Mouse (Mus musculus) left cerebral cortex, adult 2 months (tissue): ENCODE measurements around the gene Arsj. TPM values are rescaled to one million over a fixed set of nuclear protein-coding genes. Genes with fewer than 3 reads are reported as not detected.

ENCODE experiments used
- DNase-seq, 2 experiments: peaks; one replicate each; pipeline ENCODE4 v3.0.0; 2021 to 2022; ENCODE audit warnings: low spot score in 2 of 2, mixed read lengths in 1 of 2; ENCODE audit errors: extremely low spot score in 1 of 2
- H3K27ac ChIP-seq: fragments of 200-600 bp; 2 replicates; pipeline ENCODE4 v1.8.1; 2022
- H3K4me3 ChIP-seq: fragments of 200-600 bp; 2 replicates; pipeline ENCODE4 v1.8.1; 2022
- CTCF ChIP-seq: fragments of 200-600 bp; IDR thresholded peaks from 2 replicates; pipeline ENCODE4 v1.8.1; 2022; ENCODE audit warnings: antibody characterized with exemption, mild to moderate bottlenecking, moderate library complexity
- intact Hi-C: fragments of 180-260 bp; cut with DNase I; formaldehyde crosslinking; loops from one replicate; pipeline ENCODE4 v1.15.1; 2025
- total RNA-seq, 2 experiments: library from RNA; stranded (reverse); gene quantifications; 2 replicates each; pipeline ENCODE4 v1.2.3; 2021

Arsj gene
- total RNA-seq, 2 experiments from 2014 or later = 2.8 to 2.9 TPM

- no peak overlapping the region for H3K4me3 ChIP-seq
- intact Hi-C loops = no loop called here
- H3K27ac ChIP-seq = no peak overlapping the region
- DNase-seq = no peak
- no peak for TF ChIP-seq CTCF
Observed at GRCm38 (mm10) chr3:126370571-126370970, 7.1 kb downstream of the Arsj start.

DNA sequence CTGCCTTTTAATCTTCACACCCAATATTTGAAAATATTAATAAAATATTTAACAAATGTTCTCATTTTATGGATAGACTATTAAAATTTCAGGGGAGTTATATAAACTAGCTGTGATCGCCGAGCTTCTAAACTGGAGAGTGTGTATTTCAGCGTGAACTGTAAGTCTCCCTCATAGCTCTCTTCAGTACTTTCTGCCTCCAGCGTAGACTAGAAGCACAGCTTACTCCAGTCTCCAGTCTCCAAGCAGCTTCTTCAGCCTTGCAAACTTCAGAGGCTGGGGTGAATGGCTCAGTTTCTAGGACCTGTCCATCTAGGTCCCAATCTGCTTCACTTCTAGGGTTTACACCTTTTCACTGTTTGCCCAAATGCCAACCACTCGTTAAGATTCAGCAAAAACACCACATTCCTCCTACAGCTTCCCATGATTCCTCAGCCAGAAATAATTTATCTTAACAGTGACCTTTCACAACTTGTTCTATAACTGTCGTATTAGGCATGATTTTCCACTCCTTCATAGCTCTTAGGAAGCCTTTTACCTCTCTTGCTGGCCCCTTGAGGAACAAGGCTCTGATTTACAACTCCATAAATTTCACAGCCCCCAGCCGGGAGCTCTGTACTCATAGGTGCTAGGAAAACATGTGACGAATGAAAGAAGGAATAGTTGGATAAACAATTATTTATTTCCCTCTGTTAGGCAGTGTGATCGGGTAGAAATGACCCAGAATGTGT is 9.5 kb downstream of the Arsj start:
- no peak overlapping the region for H3K27ac ChIP-seq
- H3K4me3 ChIP-seq = no peak overlapping the region
- no peak for TF ChIP-seq CTCF
- no peak for DNase-seq
- intact Hi-C loops = no loop called here

- H3K4me3 ChIP-seq = no peak overlapping the region
- no peak for DNase-seq
- TF ChIP-seq CTCF = no peak
- H3K27ac ChIP-seq = no peak overlapping the region
- intact Hi-C loops = no loop called here
Observed at GRCm38 (mm10) chr3:126373721-126374120, 10.2 kb downstream of the Arsj start.

- no peak for TF ChIP-seq CTCF
- Histone ChIP-seq H3K4me3 (no peak overlapping the region), H3K27ac (no peak overlapping the region)
- no peak for DNase-seq
- intact Hi-C loops = no loop called here
Observed at GRCm38 (mm10) chr3:126379252-126379651, 15.8 kb downstream of the Arsj start.

DNA sequence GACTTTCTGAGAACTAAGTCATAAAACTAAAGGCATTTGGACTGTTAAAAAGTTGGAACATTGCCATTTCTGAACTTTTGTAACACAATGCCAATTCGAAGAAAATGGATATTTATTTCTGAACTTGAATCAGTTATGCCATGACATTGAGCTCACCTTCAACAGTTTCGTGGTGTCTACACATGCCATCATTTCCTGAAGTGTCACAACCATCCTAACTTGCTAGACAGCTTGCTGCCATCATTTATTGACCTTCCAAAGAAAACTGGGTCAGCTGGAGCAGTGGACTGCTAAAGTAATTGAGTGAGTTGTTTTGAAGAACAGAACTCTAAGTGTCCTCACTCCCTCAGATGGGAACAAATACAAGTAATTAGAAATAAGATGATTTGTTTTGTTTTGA is 16.2 kb downstream of the Arsj start:
- no peak overlapping the region for H3K4me3 ChIP-seq
- intact Hi-C loops = no loop called here
- no peak overlapping the region for H3K27ac ChIP-seq
- DNase-seq = no peak
- TF ChIP-seq CTCF = no peak

DNA sequence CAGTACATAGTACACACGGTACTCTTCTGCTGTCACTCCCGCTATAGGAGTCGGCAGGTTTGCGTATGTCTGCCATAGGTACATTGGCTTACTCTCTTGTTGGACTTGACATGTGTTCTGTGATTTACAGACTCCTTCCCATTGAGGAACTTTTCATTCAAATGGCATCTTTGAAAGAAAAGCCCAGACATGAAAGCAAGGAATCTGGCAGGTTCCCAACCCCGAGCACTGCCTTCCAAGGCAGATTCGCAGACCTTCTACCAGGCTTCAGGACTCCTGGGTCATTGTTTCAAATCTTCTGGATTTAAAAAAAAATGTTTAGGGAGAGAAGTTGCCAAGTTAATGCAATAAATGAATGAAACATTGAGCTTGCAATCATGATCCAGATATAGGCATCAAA is 19.8 kb downstream of the Arsj start:
- Histone ChIP-seq H3K27ac (no peak overlapping the region), H3K4me3 (no peak overlapping the region)
- no peak for TF ChIP-seq CTCF
- intact Hi-C loops = no loop called here
- no peak for DNase-seq

DNA sequence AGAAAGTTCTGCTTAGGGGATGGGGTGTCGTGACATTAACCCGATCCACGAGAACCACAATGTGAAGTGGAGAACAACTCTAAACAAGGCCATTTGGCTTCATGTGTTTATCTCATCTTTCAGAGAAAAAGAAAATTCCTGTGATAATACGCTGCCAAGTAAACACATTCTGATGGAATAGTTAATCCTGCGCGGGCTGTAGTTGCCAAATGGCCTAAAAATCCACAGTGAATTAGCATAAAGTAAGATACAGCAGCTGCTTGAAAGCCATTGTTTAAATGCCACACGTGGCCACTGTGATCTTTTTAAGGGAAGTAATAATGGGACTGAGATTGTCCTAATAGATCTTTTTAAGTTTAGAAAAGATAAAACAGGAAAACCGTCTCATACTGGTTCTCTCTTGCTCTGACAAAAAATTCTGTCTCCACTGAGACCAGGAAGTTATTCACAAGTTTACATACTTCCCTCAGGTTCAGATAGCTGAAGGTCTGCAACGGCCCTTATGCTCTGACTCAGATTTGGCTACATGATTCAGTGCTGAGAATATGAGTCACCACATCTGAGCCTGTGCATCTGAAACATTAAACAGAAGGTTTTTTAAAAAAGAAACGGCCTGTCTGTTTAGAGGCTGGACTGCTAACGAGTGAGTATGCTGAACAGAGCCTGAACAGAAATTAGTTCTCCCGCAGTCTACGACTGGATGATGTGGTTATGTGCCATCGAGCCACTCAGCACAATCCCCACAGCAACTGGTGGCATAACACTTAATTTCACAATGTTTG is 21.4 kb downstream of the Arsj start:
- TF ChIP-seq CTCF = no peak
- H3K27ac ChIP-seq = peak overlapping the region; percentile 47; the same call in 1 of the 2 replicates
- no peak overlapping the region for H3K4me3 ChIP-seq
- intact Hi-C loops = loop anchor here (1.0 to 2.0 kb wide), 2 partner anchors 16 to 22 kb away; partner anchors contain the start of gene Arsj
- DNase-seq = no peak

DNA sequence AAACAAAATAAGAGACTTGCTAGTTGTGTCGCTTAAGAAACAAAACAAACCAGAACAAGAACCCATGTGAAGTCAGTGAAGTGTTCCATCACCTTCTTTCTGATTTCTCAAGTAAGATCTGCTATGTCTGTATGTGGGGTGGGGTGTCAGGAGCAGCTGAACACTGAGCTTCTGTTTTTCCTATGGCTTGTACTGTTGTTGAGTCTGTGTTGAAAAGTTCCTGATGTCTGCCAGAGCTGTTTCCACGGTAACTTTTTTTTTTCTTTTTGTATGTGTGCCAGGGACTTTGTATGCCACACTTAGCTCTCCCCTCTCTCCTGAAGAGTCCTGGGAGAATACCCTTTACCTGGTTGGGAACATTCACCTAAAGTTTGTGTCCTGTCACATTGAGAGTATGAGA is 34.0 kb downstream of the Arsj start:
- intact Hi-C loops = no loop called here
- DNase-seq = no peak
- TF ChIP-seq CTCF = no peak

DNA sequence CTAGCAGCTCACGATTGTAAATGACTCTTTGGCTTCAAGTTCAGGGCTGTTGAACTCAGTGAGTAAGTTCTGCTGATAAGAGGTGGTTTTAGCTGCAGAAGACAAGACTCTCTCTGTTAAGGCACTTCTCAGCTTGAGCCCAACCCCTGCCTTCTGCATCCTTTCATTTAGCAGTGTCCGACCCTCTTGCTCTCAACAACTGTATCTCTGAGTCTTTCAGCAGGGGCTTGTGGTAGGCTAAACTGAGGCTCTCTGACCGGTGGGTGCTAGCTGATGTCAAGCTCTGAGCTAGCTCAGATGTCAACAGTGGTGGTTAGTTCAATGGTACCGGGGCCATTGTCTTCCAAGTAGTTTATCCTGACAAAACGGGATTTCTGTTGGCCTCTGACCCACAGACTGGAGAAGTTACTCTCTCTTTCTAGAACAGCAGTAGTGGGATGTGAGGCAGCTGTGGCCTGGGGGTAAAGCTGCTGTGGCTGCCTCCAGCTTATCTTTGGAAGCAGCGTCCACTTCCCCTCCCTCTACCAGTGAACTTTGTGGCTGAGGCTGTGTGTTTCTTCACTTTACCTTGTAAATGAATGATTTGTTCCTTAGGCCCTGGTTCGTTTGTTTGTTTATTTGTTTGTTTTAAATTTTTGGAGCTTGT is 34.6 kb downstream of the Arsj start:
- intact Hi-C loops = no loop called here
- no peak overlapping the region for H3K4me3 ChIP-seq
- H3K27ac ChIP-seq = no peak overlapping the region
- no peak for TF ChIP-seq CTCF
- DNase-seq = no peak

More for the DNA sequence above, 34.0 kb downstream of the Arsj start:
- no peak overlapping the region for H3K4me3 ChIP-seq
- no peak overlapping the region for H3K27ac ChIP-seq

DNA sequence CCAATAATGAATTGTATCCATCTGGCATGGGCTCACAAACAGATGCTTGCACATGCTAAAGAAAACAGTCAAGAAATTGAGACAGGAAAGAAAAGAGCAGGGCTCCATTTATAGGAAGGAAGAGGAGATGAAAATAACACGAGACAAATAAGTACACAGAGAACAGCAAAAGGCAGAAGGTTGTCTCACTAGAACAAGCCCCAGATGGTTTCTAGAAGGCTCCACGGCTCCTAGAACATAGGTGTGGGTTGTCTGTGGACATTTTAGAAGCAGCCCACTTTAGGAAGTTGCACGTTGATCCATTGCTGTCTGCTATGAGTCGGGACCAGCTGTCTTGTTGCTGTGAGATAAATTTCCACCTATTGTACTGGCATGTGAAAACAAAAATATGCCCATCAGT is 37.2 kb downstream of the Arsj start:
- intact Hi-C loops = loop anchor here (2.0 to 5.0 kb wide), 6 partner anchors 16 to 553 kb away; partner anchors contain the start of genes Arsj and Camk2d
- DNase-seq = peak in 1 of 2 experiments; percentile 26
- Histone ChIP-seq H3K27ac (no peak overlapping the region), H3K4me3 (no peak overlapping the region)
- no peak for TF ChIP-seq CTCF

DNA sequence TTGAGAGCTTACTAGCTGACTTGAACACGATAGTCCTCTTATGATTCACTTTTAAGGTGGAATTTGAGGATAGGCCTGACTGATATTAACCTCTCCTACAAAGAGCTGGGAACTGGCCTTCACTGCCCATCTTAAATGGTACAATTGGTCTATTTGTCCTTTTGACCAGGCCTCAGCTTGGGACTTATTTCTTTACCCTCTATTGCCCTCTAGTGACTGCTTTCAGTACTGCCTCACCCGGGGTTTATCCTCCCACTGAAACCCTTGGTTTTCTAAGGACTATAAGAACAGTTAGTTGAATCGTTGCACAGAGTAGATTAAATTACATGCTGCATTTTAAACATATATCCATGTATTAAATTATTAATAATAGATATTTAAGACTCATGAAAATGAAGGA is 39.4 kb downstream of the Arsj start:
- peak; percentile 90 for TF ChIP-seq CTCF
- H3K4me3 ChIP-seq = no peak overlapping the region
- no peak overlapping the region for H3K27ac ChIP-seq
- intact Hi-C loops = loop anchor here (2.0 to 5.0 kb wide), 6 partner anchors 134 to 556 kb away; partner anchors contain the start of gene Camk2d
- DNase-seq = peak; percentile 55 to 78

DNA sequence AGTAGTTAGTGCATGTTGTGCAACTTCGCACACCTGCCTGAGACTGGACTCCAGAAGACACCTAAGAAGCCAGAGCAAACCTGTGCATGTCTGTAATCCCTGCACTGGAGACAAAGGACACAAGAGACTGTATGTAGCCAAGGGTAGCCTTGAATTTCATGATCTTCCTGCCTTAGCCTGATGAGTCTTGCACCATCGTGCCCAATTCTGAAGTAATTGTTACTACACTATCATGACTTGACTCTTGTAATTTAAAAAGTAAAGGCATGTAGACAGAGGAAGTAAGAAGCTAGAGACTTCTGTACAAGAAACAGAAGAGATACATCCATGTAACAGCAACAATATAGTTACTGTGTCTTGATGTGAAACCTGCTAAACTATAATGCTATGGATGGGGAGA is 40.7 kb downstream of the Arsj start:
- TF ChIP-seq CTCF = no peak
- no peak overlapping the region for H3K27ac ChIP-seq
- no peak overlapping the region for H3K4me3 ChIP-seq
- DNase-seq = no peak
- intact Hi-C loops = loop anchor here (5.0 kb wide), 4 partner anchors 133 to 557 kb away; partner anchors contain the start of gene Camk2d
